Mouse (Mus musculus) natural killer cell, adult 2 months (primary cell): ENCODE data around the gene Gja4.
A peak's percentile ranks its signal among the peaks of the same experiment; 100 is the strongest.

Source experiments
- DNase-seq, 2 experiments: peaks; one replicate each; pipeline ENCODE4 v3.0.0; 2022; ENCODE audit warnings: low spot score in 2 of 2

The Gja4 gene

GRCm38 (mm10) chr4:127324296-127324695, 10.5 kb upstream of the Gja4 start:
- DNase-seq: no peak

GRCm38 (mm10) chr4:127323651-127324050, 9.8 kb upstream of the Gja4 start:
- DNase-seq: no peak

DNA sequence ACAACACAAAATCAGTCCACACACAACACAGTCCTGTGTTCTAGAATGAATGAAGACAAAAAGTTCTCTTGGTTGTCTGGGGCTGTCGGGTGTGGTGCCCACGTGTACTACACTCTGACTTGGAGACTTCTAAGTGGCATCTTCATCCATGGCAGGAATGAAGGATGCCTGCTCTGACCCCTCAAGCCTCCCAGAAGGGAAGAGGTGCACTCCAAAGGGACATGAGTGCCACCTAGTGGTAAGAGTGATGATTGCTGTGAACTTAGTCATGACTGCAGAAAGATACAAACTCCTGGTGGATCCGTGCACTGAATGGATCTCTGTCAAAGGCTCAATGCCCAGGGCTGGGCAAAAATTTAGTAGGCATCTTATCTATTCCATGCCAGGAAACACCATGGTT, 5.8 kb upstream of the Gja4 start:
- DNase-seq: peak; percentile 18 to 37

DNA sequence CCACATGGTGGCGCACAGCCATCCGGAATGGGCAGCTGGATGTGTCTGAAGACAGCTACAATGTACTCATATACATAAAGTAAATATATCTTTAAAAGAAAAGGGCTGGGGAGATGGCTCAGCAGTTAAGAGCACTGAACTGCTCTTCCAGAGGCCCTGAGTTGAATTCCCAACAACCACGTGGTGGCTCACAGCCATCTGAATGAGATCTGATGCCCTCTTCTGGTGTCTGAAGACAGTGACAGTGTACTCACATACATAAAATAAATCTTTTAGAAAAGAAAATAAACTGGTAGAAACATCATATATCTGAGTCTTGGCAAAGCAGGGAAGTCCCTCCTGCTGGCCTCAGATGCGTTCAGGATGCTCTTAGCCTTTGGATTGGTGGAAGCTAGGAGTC, 3.3 kb upstream of the Gja4 start:
- no peak for DNase-seq

- no peak for DNase-seq
Observed at GRCm38 (mm10) chr4:127315753-127316152, 1.9 kb upstream of the Gja4 start.

- DNase-seq: no peak
Observed at GRCm38 (mm10) chr4:127314585-127314984, 746 bp upstream of the Gja4 start.

GRCm38 (mm10) chr4:127312349-127312748, 1.5 kb downstream of the Gja4 start:
- no peak for DNase-seq

- no peak for DNase-seq
Observed at GRCm38 (mm10) chr4:127311561-127311960, 2.3 kb downstream of the Gja4 start.

DNA sequence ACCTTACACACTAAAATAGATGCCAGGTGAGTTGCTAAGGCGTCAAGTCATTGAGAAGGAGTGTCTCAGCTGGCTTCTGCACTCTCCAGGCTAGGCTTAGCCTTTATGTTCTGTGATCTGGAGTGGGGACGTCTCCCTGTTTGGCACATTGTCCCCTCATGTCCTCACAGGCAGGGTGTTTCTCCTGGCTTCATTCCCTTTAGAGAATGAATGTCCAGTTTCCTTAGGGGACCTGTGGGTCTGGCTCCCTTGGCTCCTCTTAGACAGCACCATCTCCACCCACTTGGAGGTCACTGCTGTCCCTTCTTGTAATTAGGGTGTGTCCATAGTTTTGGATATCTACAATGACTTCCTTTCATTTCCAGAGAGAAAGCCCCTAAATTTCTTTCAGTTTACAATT, 6.9 kb downstream of the Gja4 start:
- no peak for DNase-seq

DNA sequence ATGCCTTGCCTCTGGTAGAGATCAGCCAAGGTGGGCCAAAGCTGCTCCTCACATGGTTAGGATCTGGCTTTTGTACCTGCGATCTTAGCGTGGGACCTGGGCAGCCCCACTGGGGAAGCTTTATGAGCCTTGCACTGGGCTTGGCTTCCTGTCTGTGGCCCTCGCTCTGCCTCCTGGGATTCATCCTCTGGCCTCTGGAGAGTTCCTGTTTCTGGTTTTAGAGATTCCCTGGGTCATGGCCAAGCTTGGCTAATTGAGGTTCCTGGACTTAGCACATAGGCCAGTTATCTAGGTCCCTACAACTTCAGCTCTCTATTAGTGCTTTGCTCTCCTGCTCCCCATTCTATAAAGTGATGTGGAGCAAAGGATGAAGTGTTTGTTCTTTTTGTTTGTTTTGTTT, 10.0 kb downstream of the Gja4 start:
- DNase-seq: no peak

DNA sequence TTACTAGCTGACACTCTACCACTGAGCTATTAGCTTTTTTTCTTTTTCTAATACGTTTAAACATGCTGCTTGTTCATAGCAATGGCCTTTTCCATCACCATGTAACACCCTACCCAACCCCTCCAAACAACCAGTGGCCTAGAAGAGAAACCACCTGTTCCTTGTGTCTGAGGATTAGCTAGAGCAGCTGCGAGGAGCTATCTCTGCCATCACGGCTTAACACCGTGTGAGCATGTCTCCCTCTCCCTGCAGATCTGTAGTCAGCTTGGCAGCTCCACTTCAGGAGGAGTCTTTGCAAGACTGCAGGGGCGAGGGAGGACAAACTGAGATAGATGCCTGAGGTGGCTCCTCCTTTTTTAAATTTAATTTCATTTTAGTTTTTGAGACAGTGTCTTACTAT, 13.3 kb downstream of the Gja4 start:
- no peak for DNase-seq

- DNase-seq: no peak
Observed at GRCm38 (mm10) chr4:127292631-127293030, 21.2 kb downstream of the Gja4 start.

GRCm38 (mm10) chr4:127289039-127289548, 24.7 kb downstream of the Gja4 start:
- DNase-seq: no peak

GRCm38 (mm10) chr4:127286907-127287306, 26.9 kb downstream of the Gja4 start:
- DNase-seq: no peak

GRCm38 (mm10) chr4:127279241-127279640, 34.6 kb downstream of the Gja4 start:
- DNase-seq: no peak

DNA sequence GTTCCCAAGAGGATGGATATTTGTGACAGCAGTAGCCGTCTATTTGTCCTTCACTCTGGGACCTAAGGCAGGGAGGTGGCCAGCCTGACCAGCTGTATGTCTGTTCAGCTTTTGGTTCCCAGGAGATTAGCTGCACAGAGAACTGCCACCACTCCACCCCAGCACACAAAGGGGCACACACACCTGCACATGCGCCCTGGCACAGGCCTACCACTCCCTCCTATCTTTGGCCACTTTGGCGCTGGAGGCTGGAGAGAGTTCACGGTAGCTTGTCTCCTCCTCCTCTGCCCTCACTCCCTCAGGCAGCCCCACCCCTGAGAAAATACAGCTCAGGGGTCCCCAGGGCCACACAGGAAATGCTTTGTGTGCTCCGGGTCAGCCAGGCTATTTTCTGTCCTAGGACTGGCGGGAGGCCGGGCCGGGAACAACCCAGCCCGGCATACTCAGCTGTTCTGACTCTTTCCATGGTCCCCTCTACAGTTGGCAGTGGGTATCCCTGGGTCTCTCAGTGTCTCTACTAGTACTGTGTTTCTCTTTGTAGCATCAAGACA, 35.3 kb downstream of the Gja4 start:
- DNase-seq: no peak

DNA sequence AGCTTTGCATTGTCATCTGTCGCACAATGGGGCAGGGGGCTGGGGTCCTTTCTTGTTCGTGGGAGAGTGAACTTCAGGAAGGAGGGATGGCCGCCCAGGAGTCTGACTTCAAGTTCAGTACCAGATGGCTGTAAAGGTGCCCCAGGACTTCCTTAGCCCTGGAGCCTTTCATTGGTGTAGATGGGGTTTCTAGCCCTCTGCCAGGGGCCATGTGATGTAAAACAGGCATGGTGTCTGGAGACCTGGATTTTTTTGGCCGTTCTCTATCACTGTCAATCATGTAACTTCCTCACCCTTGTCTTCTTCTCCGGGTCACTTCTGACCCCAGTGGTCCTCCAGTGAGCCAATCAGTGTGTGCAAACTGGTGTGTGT, 49.7 kb downstream of the Gja4 start:
- DNase-seq: no peak

DNA sequence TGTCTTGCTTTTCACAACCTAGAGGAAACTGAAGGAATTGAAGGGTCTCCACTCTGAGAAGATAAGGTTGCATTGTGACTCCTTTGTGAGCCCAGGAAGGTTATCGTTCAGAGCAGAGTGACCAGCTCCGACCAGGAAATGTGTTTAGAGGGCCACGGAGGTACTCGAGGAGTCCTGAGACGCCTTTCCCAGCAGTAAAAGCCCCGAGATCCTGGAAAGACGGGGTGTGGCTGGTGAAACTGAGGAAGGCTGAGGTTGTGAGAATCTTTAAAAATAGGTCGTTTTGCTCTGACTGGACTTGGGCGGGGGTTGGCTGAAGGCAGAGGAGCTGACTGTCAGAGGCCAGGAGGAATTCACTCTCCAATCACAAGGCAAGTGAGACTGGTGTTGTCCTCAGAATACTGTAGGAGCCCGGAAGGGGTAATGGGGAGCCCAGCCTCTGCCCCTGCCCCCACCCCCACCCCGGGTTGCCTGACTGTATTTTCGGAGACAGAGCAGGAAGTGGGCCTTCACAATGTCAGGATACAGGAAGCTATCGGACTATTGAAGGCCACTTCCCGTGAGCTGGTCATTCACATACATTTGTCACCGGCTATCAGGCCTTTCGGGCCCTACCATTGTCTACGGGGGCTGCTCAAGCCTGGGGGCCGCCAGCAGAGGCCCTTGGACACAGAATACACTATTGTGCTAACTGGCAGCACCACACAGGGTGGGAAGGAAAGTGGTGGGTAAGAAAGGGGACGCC, 50.2 kb downstream of the Gja4 start:
- DNase-seq: no peak

DNA sequence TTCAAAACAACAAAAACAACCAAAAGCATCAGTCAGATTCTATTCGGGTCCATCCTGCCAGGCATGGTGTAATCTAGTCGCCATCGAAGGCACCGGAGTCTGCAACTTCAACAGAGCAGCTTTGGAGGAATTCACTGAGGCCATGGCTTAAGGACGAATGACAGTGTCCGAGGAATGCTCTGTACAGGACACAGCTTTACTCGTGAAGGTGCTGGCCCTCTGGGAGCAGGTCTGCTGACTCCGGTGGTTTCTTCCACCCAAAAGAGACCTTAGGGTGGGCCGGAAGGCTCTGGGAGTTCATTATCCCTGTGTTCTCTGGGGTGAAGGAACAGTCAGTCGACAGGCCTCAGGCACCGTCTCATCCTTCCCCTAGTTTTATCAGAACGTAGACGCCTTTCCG, 52.2 kb downstream of the Gja4 start:
- DNase-seq: no peak
